Mouse (Mus musculus) WW6 (cell line): ENCODE measurements around the gene Irak4.

Source experiments
- DNase-seq: peaks from one replicate; pipeline ENCODE4 v3.0.0-alpha.2; 2013; ENCODE audit warnings: low read depth, low spot score

Irak4 gene

DNA sequence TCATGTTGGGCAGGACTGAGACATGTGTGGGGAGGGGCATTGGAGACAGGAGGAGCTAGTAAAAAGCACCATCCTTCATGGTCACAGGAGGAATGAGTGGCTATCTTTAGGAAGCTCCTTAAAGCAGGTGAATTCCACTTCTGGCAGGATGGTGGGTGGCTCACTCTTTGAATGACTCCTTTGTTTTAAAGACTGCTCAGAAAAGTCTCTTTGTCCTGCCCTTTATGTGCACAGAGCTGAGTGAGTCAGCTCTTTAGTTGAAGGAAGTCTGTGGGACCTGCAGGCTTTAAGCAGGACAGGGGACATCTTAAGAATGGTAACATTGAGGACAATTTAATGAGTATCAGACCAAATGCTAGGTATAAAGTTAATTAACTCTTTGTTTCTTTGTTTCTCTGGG is 77.5 kb downstream of the Irak4 start:
- no peak for DNase-seq

DNA sequence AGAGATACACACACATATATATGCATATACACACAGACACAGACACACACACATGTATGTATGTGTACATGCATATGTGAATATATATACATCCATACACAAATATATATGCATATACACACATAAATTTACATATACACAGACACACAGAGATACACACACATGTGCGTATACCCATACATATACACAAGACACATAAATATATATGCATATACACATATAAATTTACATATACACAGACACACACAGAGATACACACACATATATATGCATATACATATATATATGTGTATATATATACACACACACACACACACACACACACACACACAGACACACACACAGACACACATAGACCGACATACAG is 85.0 kb downstream of the Irak4 start:
- DNase-seq: no peak

GRCm38 (mm10) chr15:94628830-94629601 is 85.6 kb downstream of the Irak4 start, which contains the start of gene Tmem117:
Tmem117 (plus strand) TSS chr15:94629232.
- peak; percentile 36 for DNase-seq

- no peak for DNase-seq
These were observed 87.1 kb downstream of the Irak4 start for GRCm38 (mm10) chr15:94630553-94630952.
